Mouse (Mus musculus) left cerebral cortex, postnatal 14 days (tissue): Measurements from ENCODE around the gene Gm27021. TPM values are rescaled to one million over a fixed set of nuclear protein-coding genes. Genes with fewer than 3 reads are reported as not detected.

Experiments
- DNase-seq, 2 experiments: peaks; one replicate each; pipeline ENCODE4 v3.0.0; 2021 to 2022; ENCODE audit warnings: low spot score in 2 of 2, mixed read lengths in 1 of 2
- intact Hi-C: fragments of 180-260 bp; cut with DNase I; formaldehyde crosslinking; loops from one replicate; pipeline ENCODE4 v1.15.1; 2025
- total RNA-seq, 2 experiments: library from RNA; stranded (reverse); gene quantifications; 2 replicates each; pipeline ENCODE4 v1.2.3; 2021

Gene Gm27021
- total RNA-seq, 2 experiments from 2014 or later: not detected

GRCm38 (mm10) chr8:120687786-120688185 lies 19.9 kb upstream of the Gm27021 start:
- intact Hi-C loops: no loop called here
- DNase-seq: no peak

DNA sequence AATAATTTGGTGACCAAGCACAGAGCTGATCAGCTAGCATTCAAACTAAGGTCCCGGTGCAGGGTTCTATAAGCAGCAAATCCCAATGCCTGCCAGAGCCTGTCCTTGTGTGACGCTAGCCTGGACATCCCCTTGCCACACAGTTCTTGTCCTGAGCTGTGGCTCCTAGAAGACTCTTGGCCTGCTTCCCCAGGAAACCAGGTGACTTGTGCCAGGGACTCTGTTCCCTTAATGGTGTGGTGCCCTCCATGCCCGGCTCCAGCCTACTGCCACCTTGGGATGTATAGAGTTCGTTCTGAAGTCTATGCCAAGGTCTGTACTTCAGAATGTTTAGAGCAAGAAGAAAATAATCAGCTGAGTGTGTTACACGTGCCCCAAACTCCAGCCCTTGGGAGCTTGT lies 18.7 kb upstream of the Gm27021 start:
- intact Hi-C loops: no loop called here

GRCm38 (mm10) chr8:120686051-120686450 lies 18.2 kb upstream of the Gm27021 start:
- intact Hi-C loops: no loop called here
- DNase-seq: no peak

More for the DNA sequence above, 18.7 kb upstream of the Gm27021 start:
- no peak for DNase-seq

DNA sequence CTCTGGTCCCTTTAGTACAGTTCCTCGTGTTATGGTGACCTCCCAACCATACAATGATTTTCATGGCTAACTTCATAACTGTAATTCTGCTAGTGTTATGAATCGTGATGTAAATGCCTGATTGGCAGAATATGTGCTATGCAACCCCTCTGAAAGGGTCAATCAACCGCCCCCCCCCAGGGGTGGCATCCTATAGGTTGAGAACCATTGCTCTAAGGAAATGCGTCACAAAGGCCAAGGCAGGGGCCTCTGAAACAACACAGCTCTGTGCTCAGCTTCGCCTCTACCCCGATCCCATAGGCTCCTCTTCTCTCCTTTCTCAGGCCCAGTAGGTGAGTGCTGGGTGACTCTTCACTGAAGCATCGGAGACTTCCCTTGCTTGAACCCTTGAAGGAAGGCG lies 17.7 kb upstream of the Gm27021 start:
- intact Hi-C loops: no loop called here
- no peak for DNase-seq

DNA sequence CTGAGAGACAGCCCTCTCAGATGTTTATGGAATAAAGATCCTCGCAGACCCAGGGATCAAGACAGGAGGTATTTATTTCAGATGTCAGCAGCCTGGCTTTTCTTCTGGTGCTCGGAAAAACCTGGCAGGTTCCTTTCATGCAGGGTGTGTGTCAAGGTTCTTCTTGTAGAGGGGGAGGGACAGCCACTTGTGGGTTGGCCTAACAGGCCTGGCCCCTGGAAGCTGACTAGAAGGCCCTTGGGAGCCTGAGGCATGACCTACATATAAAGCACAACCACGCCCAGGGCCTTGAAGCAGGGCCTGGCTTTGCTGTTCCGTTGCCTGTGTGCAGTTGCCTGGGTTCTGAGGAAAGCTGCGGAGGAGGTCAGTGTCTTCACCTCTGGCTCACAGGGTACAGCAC lies 17.2 kb upstream of the Gm27021 start:
- intact Hi-C loops: no loop called here
- no peak for DNase-seq

DNA sequence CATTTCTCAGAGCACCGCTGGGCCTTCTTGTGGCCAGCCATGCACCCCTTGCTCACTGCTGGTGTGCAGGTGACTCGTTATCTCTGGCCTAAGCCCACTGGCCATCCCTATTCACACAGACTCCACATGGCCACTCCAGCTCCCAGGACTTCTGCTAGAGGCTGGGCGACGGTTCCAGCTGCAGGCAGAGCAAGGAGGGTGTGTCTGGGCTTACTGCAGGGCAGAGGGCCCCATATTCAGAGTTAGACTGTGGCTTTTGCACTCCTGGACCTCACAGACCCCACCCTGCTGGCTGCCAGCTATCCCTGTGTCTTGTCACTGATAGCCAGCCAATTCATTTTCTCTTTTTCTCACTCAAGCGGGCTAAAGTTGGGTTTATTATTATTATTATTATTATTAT lies 16.2 kb upstream of the Gm27021 start:
- intact Hi-C loops: loop anchor here (5.0 kb wide), 1 partner anchor 408 kb away; no protein-coding TSS in a partner anchor

DNA sequence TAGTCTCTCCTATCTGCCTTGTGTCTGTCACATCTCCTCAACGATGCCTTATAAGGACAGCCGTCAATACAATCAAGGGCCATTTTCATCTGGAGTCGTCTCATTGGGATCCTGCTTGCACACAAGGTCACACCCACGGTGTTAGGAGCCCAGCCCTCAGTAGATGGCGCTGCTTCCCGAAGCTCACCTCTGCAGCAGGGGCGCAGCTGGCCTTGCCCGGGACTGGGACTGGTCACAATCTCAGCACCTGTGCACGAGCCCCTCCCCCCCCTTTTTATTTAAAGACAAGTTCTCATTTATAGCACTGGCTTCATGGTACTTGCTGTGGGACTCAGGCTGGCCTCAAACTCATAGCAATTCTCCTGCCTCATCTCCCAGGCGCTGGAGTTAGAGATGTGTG lies 15.7 kb upstream of the Gm27021 start:
- peak in 1 of 2 experiments; percentile 64 for DNase-seq

More for the DNA sequence above, 16.2 kb upstream of the Gm27021 start:
- DNase-seq: no peak

DNA sequence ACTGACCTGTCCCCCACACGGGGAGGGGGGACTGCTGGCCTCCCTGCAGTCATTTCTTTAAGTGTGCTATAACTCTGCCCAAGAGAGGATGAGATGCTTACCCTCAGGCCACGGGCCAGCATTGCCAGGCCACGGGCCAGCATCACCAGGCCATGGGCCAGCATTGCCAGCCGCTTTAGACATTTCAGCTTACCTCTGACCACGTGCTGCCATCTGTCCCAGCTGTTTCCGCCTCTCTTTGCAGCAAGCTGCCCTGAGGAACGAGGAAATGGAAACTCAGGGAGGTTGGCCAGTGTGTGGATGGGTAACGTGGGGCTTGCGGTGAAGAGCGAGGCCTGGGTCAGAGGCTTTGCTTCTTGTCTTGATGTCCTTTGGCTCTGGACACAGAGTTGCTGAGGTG lies 13.2 kb upstream of the Gm27021 start:
- intact Hi-C loops: loop anchor here (5.0 kb wide), 1 partner anchor 411 kb away; no protein-coding TSS in a partner anchor
- DNase-seq: no peak

More for the DNA sequence above, 15.7 kb upstream of the Gm27021 start:
- intact Hi-C loops: loop anchor here (5.0 kb wide), 1 partner anchor 409 kb away; no protein-coding TSS in a partner anchor

DNA sequence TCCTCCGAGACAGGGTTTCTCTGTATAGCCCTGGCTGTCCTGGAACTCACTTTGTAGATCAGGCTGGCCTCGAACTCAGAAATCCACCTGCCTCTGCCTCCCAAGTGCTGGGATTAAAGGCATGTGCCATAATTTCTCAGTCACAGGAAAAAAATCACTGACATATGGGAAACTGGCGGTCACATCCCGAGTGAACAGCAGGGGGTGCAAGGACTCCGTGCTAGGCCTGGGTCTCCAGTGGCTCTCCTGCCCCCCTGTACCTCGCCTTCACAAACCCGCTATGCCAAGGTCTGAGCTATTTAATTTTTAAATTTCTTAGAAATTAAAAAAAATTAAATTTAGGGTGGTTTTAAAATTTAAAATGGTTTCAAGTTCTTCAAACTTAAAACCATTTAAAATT lies 12.5 kb upstream of the Gm27021 start:
- intact Hi-C loops: loop anchor here (1.0 to 5.0 kb wide), 2 partner anchors 116 to 412 kb away; no protein-coding TSS in a partner anchor
- peak in 1 of 2 experiments; percentile 66 for DNase-seq

DNA sequence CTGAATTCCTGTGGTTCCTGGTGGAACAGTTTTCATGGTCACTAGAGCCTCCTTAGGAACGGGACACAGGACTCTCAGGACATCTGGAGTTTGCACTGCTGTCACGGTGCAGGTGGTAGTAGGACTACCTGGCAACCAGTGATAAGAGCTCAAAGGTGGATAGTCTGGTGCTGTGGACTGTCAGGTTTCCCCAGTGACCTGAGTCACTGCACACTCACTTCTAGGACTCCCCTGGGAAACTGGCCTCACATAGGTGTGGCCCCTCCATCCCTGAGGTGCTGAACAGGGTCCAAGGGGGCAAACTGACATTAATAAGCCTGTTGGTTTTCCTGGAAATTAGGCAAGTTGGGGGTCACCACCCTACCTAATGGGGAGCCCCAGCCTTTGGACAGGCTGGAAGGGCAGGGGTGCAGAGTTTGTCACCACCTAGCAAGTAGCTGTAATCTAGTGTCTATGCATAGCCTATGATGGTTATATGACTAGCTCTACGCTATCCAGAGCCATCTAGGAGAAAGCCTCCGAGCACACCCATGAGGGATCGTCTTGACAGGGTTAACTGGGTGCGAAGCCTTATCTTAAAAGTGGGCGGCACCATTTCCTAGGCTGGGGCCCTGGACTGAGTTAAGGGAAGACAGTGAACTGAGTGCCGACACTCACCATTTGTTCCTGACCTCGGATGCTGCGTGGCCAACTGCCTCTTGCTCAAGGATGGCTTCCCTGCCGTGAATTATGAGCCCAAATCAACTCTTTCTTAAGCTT lies 11.9 kb upstream of the Gm27021 start:
- intact Hi-C loops: loop anchor here (1.0 to 5.0 kb wide), 3 partner anchors 57 to 412 kb away; partner anchors contain the start of gene Irf8
- DNase-seq: no peak

GRCm38 (mm10) chr8:120678447-120678846 lies 10.6 kb upstream of the Gm27021 start:
- intact Hi-C loops: loop anchor here (5.0 kb wide), 1 partner anchor 59 kb away; the partner anchor contains the start of gene Irf8
- DNase-seq: peak; percentile 91 to 92

DNA sequence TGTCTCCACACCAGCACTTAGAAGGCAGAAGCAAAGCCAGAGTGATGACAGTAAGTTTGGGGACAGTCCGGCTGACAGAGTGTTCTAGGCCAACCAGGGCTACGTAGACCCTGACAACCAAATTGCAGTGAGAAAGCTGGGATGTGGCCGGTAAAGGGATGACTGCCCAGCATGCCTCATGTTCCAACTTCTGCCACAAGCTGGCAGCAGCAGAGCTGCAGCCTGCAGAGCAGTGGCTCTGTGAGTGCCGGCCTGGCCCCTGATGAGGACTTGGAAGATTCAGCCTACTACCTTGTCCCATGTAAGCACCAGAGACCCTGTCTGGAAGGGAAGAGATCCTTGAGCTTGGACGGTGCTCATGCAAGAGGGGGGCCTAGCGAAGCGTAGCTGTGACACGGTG lies 7.8 kb upstream of the Gm27021 start:
- no peak for DNase-seq
- intact Hi-C loops: loop anchor here (5.0 kb wide), 1 partner anchor 62 kb away; the partner anchor contains the start of gene Irf8

DNA sequence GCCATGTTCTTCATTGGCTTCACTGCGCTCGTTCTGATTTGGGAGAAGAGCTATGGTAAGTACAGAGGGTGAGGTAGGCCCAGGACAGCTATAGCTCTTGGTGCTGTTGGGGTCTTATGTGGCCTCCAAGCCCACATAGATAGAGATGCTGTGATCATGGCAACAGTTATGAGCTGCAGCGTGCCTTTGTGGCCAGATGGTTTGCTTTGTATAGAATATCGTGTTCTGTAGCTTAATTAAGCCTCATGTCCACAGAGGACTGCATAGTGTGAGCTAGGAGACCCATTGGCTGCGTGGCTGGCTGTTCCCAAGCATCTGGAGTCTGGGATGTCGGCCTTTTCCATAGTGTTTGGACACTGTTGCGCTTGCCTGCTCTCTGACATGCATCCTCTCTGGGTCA lies 5.4 kb upstream of the Gm27021 start:
- peak; percentile 38 to 77 for DNase-seq
- intact Hi-C loops: no loop called here

- no peak for DNase-seq
- intact Hi-C loops: no loop called here
Observed at GRCm38 (mm10) chr8:120672626-120673229, 4.8 kb upstream of the Gm27021 start.

- intact Hi-C loops: no loop called here
- DNase-seq: no peak
Observed at GRCm38 (mm10) chr8:120671775-120672174, 3.9 kb upstream of the Gm27021 start.

DNA sequence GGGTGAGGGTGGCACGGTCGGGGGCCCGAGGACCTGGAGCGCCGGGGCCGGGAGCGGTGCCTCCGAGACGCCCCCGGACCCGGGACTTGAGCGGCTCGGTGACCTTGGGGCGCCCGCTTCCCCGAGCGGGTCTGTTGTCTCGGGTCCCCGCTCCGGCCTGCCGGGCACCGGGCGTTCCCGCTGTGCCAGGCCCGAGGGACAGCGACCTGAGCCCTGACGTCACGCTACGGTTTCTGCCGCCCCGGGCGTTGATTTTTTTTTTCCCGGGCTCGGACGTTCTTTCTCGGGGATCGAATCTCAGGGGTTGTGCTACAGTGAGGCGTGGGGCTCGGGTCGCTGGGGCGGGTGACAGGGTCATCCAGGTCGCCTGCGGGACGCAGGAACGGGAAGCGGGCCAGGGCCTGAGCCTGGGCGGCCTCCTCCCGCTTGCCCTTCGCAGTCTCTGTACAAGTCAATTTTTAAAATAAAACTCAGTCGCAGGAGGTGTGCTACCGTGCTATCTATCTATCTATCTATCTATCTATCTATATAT lies 561 bp upstream of the Gm27021 start, which contains the start of gene Emc8:
Gene Emc8, minus strand, starts transcription at position 200 of the 532 bp plus-strand sequence.
- no peak for DNase-seq
- intact Hi-C loops: no loop called here

- intact Hi-C loops: no loop called here
- DNase-seq: no peak
Observed at GRCm38 (mm10) chr8:120666807-120667470, 940 bp downstream of the Gm27021 start.

- intact Hi-C loops: no loop called here
- peak in 1 of 2 experiments; percentile 41 for DNase-seq
Observed at GRCm38 (mm10) chr8:120665726-120666455, 2.0 kb downstream of the Gm27021 start.

DNA sequence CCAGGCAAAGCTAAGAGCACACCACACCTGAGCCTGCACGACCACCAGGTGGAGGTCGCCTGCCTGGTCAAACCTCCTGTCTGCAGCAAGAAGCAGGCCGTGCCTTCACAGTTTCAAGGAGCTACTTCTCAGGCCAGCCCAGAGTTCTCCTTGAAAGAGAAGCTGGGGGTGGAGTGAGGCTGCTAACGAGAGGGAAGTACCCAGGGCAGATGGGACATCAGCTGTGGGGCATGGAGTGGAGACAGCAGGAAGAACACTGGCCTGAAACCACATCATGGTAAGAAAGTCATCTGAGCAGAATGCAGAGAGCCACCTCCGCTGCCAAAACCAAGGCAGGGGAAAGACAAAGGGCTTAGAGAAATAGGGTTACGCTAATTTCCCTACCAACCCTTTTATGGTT lies 3.3 kb downstream of the Gm27021 start:
- intact Hi-C loops: no loop called here

More for the DNA sequence above, 3.3 kb downstream of the Gm27021 start:
- no peak for DNase-seq
